Mouse (Mus musculus): Measurements from ENCODE around the gene Paqr7.

GRCm38 (mm10) chr4:134485151-134485900, 11.2 kb upstream of the Paqr7 start:
- TF ChIP-seq CTCF (IDR thresholded peaks at IDR 0.05; ENCODE audit: low read depth, low read length), result no peak
- TF ChIP-seq GATA1 (IDR thresholded peaks at IDR 0.05; ENCODE audit: borderline replicate concordance, low read length), result no peak
- TF ChIP-seq POLR2AphosphoS5 (IDR thresholded peaks at IDR 0.05; ENCODE audit: insufficient replicate concordance, low read depth, low read length), result no peak

All from G1E (cell line).